Mouse (Mus musculus): ENCODE data around the gene Srr.

The Srr gene

DNA sequence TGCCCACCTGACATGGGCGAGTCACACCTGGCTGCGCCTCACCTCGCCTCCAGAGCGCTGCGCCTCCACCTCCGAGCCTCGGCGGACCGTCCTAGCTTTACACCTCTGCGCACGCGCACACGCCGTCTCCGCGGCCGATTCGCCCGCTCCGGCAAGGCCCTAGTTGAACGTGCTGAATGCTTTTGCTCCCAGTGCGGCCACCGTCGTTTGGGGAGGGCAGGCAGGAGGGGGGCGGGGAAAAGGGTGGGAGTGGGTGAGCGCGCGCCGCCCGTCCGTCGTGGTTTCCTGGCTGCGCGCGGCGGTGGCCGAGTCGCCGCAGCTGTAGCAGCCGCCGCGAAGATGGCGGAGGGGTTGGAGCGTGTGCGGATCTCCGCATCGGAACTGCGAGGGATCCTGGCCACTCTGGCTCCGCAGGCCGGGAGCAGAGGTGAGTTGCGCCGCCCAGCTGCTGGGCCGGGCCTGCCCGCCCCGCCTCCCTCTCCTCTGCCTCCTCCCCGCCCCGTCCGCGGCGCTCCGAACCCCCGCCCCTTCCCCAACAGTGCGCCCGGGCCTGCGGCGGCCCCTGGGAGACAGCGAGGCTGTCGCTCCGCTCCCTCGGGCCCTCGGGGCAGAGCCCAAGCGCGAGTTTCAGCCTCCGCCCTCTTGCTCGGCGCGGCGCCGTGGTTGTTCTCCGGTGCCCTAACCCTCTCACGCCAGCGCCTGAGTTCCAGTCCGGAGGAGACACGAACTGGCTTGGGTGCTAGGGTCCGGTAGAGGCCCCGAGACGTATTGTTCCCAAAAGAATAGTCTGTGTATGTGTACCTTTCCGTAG, at the start of gene Srr, which contains the start of gene Smg6:
Gene Srr (minus strand): TSS at position 372 of the 811 bp plus-strand sequence.
Gene Smg6 (plus strand): TSS at position 247 of the 811 bp plus-strand sequence.
- peak; percentile 96 for DNase-seq (ENCODE audit: low read depth, low spot score)

GRCm38 (mm10) chr11:74974615-74975014, 48.9 kb upstream of the Srr start:
- no peak for DNase-seq (ENCODE audit: low read depth, low spot score)

DNA sequence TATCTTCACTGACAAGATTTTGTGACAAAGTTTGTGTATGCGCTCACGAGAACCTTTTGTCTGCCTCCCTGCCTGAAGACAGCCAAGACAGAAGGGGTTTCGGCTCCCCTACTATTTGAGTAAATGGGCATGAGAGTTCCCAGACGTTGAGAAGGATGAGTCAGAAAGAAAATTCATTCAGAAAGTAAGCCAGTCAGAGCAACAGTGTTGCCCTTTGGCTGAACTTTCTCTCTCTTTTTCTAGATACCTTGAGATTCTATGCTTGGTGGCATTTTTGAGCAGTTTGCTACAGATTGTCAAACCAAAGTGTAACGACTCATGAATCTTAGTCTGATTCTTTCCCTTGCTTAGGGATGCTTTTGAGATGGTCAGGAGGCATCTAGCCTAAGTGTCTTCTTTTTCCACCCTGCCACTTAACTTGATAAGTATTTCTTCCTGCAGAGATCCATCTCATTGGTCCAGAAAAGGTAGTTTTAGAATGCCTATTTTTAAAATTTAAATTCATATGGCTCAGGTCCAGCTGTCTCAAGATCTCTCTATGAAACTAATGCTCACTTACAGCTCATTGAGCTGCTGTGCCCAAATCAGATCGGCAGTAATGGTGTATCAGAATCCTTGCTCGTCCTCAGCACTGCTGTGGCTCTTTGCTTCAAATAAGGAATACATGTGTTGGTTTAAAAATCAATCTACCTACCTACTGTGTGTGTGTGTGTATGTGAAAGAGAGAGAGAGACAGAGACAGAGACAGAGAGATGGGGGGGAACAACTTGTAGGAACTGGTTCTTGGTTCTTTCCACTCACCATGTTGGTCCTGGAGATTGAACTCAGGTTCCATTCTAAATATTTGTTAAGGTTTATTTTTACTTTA, 47.8 kb upstream of the Srr start:
- no peak for DNase-seq (ENCODE audit: low read depth, low spot score)

GRCm38 (mm10) chr11:74965516-74965915, 39.8 kb upstream of the Srr start:
- DNase-seq (ENCODE audit: low read depth, low spot score), result no peak

DNA sequence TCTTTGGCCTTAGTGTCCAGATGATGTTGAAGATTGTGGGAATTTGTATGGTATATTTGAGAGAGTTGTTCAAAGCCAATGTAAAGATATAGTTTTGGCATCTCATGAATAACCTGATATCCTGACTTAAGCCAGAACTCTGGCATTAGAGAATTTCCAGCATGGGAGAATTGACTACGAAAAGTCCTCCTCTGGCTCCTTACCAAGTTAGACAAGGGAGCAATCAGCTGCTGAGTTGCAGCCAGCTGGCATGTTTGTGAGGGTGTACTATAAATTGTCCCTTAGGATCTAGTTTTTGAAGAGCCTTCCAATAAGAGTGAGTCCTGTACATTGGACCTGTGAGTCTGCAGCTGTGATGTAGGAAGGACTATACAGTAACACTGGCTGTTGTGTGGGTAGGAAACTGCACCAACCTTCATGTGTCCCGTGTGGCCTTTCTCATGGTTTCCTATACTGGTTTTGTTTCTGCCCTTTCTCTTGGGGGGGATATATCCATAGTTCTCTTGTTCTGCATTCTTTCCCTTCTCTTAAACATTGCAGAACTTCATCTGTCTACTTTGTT, 37.2 kb upstream of the Srr start:
- no peak for DNase-seq (ENCODE audit: low read depth, low spot score)

DNA sequence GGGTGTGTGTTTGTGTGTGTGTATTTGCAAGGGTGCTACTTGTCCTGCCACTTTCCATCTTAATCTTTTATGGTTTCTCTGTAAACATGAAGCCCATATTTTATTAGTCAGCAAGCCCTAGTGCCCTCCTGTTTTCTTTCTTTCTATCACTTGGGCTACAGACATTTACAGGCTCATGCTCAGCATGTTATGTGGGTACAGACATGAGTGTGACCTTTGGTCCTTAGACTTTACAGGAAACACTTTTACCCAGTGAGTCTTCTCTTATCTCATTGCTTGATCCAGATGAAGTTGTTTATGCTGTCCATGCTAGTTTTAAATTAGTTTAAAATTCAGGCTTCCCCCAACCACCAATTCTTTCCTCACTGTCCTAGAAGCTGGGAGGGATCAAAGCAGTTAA, 36.2 kb upstream of the Srr start:
- DNase-seq (ENCODE audit: low read depth, low spot score), result no peak

DNA sequence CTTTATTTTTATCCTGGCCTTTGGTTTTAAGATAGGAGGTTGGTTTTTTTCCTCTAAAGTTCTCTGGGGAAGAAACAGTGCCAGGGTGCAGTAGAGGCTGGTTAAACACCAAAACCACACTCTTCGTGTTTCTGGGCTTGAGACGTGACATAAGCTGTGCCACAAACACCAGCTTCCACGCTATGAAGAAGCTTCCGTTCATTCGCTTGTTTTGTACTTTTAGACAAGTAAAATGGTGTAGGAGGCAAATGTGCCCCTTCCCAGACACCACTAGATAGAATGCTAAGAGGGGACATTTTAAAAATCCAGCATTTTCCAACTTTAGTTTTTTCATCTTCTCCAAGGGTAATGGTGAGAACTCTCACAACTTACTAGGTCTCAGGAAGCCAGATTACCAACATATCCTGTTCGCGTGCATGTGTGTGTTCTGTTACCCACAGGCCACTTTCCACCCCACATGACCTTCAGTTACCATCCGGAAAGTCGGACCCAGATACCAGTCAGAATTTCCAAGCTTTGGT, 34.3 kb upstream of the Srr start:
- DNase-seq (ENCODE audit: low read depth, low spot score), result no peak

DNA sequence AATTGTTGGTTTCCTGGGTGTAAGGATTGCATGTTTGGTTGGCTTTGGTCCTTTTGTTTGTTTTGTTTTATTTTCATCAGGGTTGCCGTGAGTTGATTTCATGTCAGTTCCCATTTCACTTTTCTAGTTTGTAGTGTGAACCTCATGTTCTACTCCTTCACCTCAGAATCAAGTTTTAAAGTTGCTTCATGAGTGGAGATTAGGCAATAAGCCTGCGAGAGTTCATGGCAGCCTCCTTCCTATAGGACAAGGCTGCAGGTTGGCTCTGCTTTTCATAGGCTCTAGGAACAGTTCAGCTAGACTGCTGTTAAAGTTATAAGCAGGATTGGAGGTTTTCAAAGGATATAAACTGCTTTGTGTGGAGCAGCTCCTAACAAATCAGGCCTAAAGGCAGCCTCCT, 33.8 kb upstream of the Srr start:
- DNase-seq (ENCODE audit: low read depth, low spot score), result no peak

- DNase-seq (ENCODE audit: low read depth, low spot score), result no peak
These were observed 31.9 kb upstream of the Srr start for GRCm38 (mm10) chr11:74957600-74957999.

DNA sequence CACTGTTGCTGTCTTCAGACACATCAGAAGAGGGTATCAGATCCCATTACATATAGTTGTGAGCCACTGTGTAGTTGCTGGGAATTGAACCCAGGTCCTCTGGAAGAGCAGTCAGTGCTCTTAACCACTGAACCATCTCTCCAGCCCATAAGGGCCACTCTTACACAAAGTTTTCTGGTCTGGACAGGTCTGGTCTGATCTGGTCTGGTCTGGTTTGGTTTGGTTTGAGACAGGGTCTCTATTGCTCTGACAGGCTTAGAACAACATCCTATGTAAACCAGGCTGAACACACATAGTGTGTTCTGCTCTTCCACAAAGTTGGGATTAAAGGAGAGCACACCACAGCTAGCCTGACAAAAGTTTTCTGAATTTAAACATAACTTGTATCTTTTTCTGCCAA, 30.3 kb upstream of the Srr start:
- no peak for DNase-seq (ENCODE audit: low read depth, low spot score)

- no peak for DNase-seq (ENCODE audit: low read depth, low spot score)
These were observed 29.2 kb upstream of the Srr start for GRCm38 (mm10) chr11:74954901-74955300.

- peak; percentile 48 for DNase-seq (ENCODE audit: low read depth, low spot score)
These were observed 20.6 kb upstream of the Srr start for GRCm38 (mm10) chr11:74946348-74946747.

DNA sequence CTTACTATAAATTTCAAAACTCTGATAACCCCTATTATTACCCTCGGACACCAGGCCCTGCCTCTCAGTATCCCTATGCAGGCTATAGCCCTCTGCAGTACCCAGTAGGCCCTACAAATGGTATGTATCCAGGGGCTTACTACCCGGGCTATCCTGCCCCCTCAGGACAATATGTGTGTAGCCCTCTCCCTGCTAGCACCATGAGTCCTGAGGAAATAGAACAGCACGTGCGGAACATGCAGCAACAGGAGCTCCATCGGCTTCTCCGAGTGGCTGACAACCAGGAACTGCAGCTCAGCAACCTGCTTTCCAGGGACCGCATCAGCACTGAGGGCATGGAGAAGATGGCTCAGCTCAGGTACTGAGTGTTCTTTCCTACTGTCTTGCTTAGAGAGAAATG, 4.6 kb upstream of the Srr start:
- DNase-seq (ENCODE audit: low read depth, low spot score), result no peak

DNA sequence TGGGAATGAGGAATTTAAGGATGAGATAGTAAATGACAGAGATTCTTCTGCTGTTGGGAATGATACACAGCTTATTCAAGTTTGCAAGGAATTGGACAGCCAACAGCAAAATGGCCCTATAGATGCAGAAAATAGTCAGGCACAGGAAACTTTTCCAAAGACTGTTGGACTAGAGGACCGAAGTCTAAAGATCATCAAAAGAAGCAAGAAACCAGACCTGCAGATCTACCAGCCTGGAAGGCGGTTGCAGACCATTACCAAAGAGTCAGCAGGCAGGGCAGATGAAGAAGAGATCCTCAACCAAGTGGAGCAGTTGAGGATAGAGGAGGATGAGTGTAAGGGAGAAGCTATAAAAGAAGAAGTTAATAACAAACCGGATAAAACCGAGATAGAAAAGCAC, 3.4 kb upstream of the Srr start:
- no peak for DNase-seq (ENCODE audit: low read depth, low spot score)

DNA sequence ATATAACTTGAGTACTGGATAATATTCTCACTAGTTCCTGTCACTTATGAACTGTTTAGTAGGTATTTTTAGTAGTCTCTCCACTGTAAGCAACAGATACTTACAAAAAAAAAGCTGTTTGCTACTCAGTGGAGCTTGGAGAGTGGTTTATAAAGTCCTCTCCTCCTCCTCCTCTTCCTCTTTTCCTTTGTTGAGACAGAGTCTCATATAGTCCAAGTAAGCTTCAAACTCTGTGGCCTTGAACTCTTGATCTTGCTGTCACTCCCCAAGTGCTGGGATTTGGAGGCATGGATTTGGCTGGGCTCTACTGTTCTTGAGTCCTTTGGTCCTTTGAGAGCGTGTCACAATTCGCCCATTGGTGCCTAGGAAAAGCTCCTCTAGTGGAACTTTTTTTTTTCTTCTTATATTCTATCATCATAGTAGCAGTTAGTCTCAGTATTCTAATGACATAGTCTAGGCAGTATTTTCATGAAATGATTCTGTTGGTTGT, 1.5 kb upstream of the Srr start:
- no peak for DNase-seq (ENCODE audit: low read depth, low spot score)

DNA sequence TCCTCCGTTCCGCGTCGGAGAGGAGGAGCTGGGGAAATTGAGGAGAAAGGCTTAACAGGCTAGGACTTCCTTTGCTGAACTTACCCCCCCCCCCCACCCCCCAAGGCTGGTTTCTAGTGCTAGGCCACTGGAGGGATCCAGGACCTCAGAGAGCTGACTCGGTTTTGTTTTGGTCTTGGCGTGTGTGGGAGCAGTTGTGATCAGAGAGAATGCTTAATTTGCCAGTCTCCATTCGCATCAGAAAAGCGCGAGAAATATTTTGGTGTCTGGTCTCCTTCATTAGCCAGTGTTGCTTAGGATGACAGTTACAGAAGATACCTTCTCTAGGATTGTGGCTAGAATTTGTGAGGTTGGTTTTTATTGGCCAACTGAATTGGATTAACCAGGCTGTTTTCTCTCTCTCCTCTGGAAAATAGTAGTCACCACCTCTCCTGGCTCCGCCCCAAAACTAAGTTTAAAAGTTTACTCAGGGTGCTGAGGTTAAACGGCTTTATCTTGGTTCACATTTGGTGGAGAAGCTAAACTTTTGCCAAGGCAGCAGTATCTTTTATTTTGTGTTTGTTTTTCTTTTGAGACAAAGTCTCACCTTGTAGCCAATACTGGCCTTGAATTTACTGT, 749 bp upstream of the Srr start:
- no peak for DNase-seq (ENCODE audit: low read depth, low spot score)

- DNase-seq (ENCODE audit: low read depth, low spot score), result no peak
These were observed 1.6 kb downstream of the Srr start for GRCm38 (mm10) chr11:74924149-74924548.

GRCm38 (mm10) chr11:74919249-74919648, 6.5 kb downstream of the Srr start:
- no peak for DNase-seq (ENCODE audit: low read depth, low spot score)

GRCm38 (mm10) chr11:74912492-74912891, 13.3 kb downstream of the Srr start:
- no peak for DNase-seq (ENCODE audit: low read depth, low spot score)

- no peak for DNase-seq (ENCODE audit: low read depth, low spot score)
These were observed 15.8 kb downstream of the Srr start for GRCm38 (mm10) chr11:74909978-74910377.

DNA sequence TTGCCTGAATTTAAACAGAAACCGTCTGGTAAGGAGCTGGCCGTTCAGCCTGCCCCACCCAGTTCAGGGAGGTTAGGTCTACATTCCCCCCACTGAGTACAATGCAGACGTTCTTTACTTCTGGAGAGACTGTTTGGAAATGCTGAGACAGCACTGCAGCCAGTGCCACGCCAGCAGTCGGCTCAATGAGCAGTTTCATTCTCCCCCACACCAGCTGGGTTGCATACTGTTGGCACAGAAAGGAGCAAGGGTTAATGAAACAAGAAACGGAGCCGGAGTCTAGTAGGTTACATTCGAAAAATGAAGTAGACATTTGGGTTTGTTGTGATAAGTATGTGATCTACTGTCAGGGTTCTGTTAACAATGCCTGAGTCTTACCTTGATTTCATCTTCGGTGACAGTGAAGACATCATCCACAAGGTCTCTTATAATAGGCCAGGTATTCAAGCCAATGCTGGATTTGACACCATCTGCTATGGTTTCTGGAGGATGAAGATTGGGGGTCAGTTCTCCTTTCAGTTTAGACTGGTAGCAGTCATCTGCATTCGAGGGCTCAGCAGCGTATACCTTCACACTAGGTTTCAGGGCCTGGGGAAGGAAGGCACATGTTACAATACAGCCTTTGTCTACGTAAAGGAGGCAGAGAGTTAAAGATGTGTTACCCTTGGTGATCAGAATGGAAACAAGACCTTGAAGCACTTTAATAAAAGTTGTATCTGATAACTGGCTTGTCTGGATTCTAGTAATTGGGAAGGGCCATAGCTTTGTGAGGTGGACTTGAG, 16.9 kb downstream of the Srr start:
- DNase-seq (ENCODE audit: low read depth, low spot score), result no peak
